Mouse (Mus musculus): ENCODE measurements around the gene Gm20388. TPM values are rescaled to one million over a fixed set of nuclear protein-coding genes. Genes with fewer than 3 reads are reported as not detected.
"Not testable (repeated sequence)": the region's sequence is repeated elsewhere in the genome, so short reads cannot be mapped to it uniquely, and the experiment has no call there.

Gm20388 gene
- polyA plus RNA-seq, 1 experiment from 2014 or later, result 3.6 TPM

DNA sequence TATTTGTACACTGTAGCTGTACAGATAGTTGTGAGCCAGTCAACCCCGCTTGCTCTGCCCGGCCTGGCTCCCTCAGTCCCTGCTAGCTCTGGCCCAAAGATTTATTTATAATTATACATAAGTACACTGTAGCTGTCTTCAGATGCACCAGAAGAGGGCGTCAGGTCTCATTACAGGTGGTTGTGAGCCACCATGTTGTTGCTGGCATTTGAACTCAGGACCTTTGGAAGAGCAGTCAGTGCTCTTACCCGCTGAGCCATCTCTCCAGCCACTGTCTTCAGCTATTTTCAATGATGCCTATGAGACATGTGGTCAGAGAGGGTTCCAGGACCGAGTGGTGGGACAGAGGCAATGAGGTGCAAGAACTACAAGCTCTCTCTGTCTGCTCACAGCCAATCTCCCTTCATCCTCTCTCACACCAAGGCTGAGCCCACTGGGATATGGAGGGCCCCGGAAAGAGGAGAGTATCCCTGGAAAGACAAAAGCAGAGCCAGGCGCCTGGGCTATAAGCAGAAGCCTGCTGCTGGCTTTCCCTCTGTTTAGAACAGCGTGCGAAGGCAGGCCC lies 1757.4 kb downstream of the Gm20388 start:
- not testable (repeated sequence) for H3K27me3 ChIP-seq (replicated peaks; ENCODE audit: low read depth, poor library complexity, severe bottlenecking); H3K36me3 ChIP-seq (replicated peaks); DNase-seq (ENCODE audit: low spot score); H3K9me3 ChIP-seq; H3K4me3 ChIP-seq
- H3K4me1 ChIP-seq, result peaks cover 40% of the 10 kb centered on the region
- H3K27ac ChIP-seq (replicated peaks), result peak overlapping the region; percentile 70
- 75% methylated on average over 9 of the region's 9 CpGs for WGBS

DNA sequence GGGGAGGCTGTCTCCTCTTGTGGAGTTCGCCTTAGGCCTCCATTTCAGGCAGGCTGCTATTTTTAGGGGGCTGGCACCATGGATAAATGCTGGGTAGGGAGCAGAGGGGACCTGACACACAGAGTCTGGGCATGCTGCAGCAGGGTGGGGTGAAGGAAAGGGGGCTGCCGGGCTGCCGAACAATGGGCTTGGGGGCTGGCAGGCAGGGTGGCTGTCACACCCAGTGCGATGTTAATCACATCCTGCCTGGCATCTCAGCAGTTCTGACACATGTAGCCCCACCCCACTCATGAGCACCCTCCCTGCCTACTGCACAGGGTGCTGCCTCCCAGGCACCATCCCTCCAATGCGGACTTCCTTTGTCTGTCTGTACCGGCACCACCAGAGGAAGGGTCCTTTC lies 1757.9 kb downstream of the Gm20388 start:
- H3K27ac ChIP-seq (replicated peaks), result peak overlapping the region; percentile 70
- H3K9me3 ChIP-seq, result no peaks in the 10 kb centered on the region
- H3K4me3 ChIP-seq, result no peak overlapping the region
- H3K4me1 ChIP-seq, result peaks cover 42% of the 10 kb centered on the region
- WGBS, result 41% methylated on average over 6 of the region's 6 CpGs
- no peaks in the 10 kb centered on the region for H3K36me3 ChIP-seq (replicated peaks)
- no peaks in the 10 kb centered on the region; the same call in 1 of the 2 replicates for H3K27me3 ChIP-seq (replicated peaks; ENCODE audit: low read depth, poor library complexity, severe bottlenecking)
- DNase-seq (ENCODE audit: low spot score), result no peak

DNA sequence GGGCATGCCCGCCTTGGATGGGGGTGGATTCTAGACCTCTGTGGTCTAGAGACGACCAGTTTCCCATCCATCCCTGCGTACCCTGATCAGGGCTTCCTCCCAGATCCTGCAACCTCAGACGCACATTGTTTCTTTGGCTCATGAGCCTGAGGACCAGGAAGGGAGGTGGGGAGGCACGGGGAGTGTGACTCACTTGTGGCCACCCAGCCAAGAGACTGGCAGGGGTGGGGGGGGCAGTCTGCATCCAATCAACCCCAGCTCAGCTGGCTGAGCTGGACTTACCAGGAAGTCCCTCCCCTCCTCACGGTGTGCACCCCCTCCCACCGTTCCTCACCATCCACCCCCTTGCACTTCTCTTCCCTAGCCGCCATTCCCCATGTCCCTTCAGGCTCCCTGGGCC lies 1758.6 kb downstream of the Gm20388 start:
- peak overlapping the region; percentile 70 for H3K27ac ChIP-seq (replicated peaks)
- 9% methylated on average over 8 of the region's 8 CpGs for WGBS
- H3K4me1 ChIP-seq, result peaks cover 40% of the 10 kb centered on the region
- 0 out of 2 replicates have a peak overlapping the region, but pooled peaks have one; percentile 15 for H3K4me3 ChIP-seq
- DNase-seq (ENCODE audit: low spot score), result peak; percentile 70
- H3K36me3 ChIP-seq (replicated peaks), result no peaks in the 10 kb centered on the region
- no peaks in the 10 kb centered on the region; the same call in 1 of the 2 replicates for H3K27me3 ChIP-seq (replicated peaks; ENCODE audit: low read depth, poor library complexity, severe bottlenecking)
- H3K9me3 ChIP-seq, result no peaks in the 10 kb centered on the region

DNA sequence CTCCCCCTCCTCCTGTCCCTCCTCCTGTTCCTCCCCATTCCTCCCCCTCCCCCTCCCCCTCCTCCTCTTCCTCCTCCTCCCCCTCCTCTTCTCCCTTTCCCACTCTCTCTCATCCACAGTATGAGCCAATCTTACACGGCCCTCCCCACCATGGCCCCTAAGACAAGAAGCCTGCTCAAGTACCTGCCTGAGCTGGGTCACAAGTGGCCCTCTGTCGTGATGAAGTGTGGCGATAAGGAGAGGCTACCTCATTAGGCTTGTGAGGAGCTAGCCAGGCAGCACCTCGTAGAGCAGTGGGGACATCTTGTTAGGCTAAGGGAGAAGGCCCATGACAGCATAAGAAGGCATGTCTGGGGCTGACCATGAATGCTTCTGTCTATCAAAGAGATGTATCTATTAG lies 1762.5 kb downstream of the Gm20388 start:
- no peaks in the 10 kb centered on the region for H3K9me3 ChIP-seq
- WGBS, result 73% methylated on average over 4 of the region's 4 CpGs
- no peak overlapping the region for H3K4me3 ChIP-seq
- H3K27me3 ChIP-seq (replicated peaks; ENCODE audit: low read depth, poor library complexity, severe bottlenecking), result no peaks in the 10 kb centered on the region; the same call in 1 of the 2 replicates
- no peaks in the 10 kb centered on the region for H3K36me3 ChIP-seq (replicated peaks)
- no peak for DNase-seq (ENCODE audit: low spot score)
- peaks cover 27% of the 10 kb centered on the region for H3K4me1 ChIP-seq
- no peak overlapping the region for H3K27ac ChIP-seq (replicated peaks)

GRCm38 (mm10) chr8:121673917-121674316 lies 1763.3 kb downstream of the Gm20388 start:
- WGBS, result 79% methylated on average over 5 of the region's 5 CpGs

GRCm38 (mm10) chr8:121674524-121674923 lies 1763.9 kb downstream of the Gm20388 start:
- no peak for DNase-seq (ENCODE audit: low spot score)
- Histone ChIP-seq H3K4me3 (no peak overlapping the region), H3K36me3 (replicated peaks) (no peaks in the 10 kb centered on the region), H3K27me3 (replicated peaks; ENCODE audit: low read depth, poor library complexity, severe bottlenecking) (no peaks in the 10 kb centered on the region), H3K9me3 (no peaks in the 10 kb centered on the region), H3K4me1 (peaks cover 14% of the 10 kb centered on the region), H3K27ac (replicated peaks) (no peak overlapping the region)
- 58% methylated on average over 5 of the region's 5 CpGs for WGBS

More at GRCm38 (mm10) chr8:121673917-121674316, 1763.3 kb downstream of the Gm20388 start:
- Histone ChIP-seq H3K27ac (replicated peaks) (no peak overlapping the region), H3K9me3 (no peaks in the 10 kb centered on the region), H3K27me3 (replicated peaks; ENCODE audit: low read depth, poor library complexity, severe bottlenecking) (no peaks in the 10 kb centered on the region), H3K4me1 (peaks cover 20% of the 10 kb centered on the region), H3K36me3 (replicated peaks) (no peaks in the 10 kb centered on the region), H3K4me3 (no peak overlapping the region)
- DNase-seq (ENCODE audit: low spot score), result no peak

DNA sequence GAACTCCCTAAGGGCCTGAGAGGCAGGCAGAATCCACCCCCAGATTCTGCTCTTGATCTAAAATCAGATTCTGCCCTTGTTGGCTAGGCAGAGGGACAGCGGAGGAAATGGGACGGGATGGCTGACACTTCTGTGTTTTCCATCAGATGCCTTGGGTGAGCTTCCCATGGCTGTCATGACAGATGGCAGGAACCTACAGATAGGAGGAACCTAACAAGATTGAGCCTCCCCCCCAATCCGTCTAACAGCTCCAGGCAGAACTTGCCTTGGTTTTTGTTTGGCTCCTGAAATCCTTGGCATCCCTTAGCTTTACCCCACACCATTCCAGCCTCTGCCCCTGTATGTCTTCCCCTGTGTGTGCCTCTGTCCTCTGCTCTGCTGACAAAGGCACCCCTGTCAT lies 1764.5 kb downstream of the Gm20388 start:
- peaks cover 12% of the 10 kb centered on the region for H3K4me1 ChIP-seq
- H3K27me3 ChIP-seq (replicated peaks; ENCODE audit: low read depth, poor library complexity, severe bottlenecking), result no peaks in the 10 kb centered on the region
- no peak overlapping the region for H3K4me3 ChIP-seq
- H3K27ac ChIP-seq (replicated peaks), result no peak overlapping the region
- 79% methylated on average over 3 of the region's 3 CpGs for WGBS
- H3K9me3 ChIP-seq, result no peaks in the 10 kb centered on the region
- DNase-seq (ENCODE audit: low spot score), result no peak
- H3K36me3 ChIP-seq (replicated peaks), result no peaks in the 10 kb centered on the region

DNA sequence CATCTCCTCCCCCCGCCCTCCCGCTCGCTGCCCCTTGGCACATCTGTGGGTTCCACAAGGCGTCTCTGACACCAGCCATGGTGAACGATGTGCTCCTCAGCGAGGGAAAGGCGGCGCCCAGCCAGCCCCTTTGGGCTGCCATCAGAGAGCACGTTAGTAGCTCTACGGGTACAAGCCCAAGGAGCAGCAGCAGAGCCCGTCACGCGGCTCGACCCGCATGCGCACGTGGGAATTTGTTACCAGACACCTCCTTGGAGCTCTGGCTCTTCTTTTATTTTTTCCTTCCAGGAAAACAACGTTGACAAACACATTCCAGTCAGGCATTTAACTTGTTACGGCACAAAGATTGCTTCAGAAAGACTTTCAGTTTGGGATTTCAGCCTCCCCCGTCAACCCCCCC lies 1765.1 kb downstream of the Gm20388 start:
- H3K4me1 ChIP-seq, result peaks cover 12% of the 10 kb centered on the region
- WGBS, result 55% methylated on average over 20 of the region's 20 CpGs

DNA sequence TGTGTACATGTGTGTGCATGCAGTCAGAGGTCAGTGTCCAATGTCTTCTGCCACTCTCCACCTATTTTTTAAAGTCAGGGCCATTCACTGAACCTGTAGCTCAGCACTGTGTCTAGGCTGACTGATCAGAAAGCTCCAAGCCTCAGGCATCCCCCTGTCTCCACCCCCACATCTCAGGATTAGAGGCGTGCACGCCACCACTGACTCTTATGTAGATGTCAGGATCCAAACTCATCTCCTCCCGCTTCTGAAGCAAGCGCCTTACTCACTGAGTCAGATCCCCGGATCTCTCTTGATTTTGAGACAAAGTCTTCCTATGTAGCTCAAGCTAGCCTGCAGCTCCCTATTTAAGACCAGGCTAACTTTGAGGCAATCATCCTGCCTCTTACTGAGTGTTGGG lies 1768.1 kb downstream of the Gm20388 start:
- Histone ChIP-seq H3K4me3 (no peak overlapping the region), H3K9me3 (no peaks in the 10 kb centered on the region), H3K36me3 (replicated peaks) (no peaks in the 10 kb centered on the region), H3K4me1 (peaks cover 7% of the 10 kb centered on the region), H3K27ac (replicated peaks) (no peak overlapping the region), H3K27me3 (replicated peaks; ENCODE audit: low read depth, poor library complexity, severe bottlenecking) (no peaks in the 10 kb centered on the region)
- WGBS, result 60% methylated on average over 5 of the region's 5 CpGs
- DNase-seq (ENCODE audit: low spot score), result no peak

More for the DNA sequence above, 1765.1 kb downstream of the Gm20388 start:
- Histone ChIP-seq H3K27me3 (replicated peaks; ENCODE audit: low read depth, poor library complexity, severe bottlenecking) (no peaks in the 10 kb centered on the region), H3K27ac (replicated peaks) (no peak overlapping the region), H3K36me3 (replicated peaks) (no peaks in the 10 kb centered on the region), H3K9me3 (no peaks in the 10 kb centered on the region), H3K4me3 (no peak overlapping the region)
- no peak for DNase-seq (ENCODE audit: low spot score)

GRCm38 (mm10) chr8:121680896-121681295 lies 1770.3 kb downstream of the Gm20388 start:
- H3K9me3 ChIP-seq, result no peaks in the 10 kb centered on the region
- H3K36me3 ChIP-seq (replicated peaks), result no peaks in the 10 kb centered on the region
- H3K4me3 ChIP-seq, result no peak overlapping the region
- DNase-seq (ENCODE audit: low spot score), result no peak
- H3K4me1 ChIP-seq, result peaks cover 6% of the 10 kb centered on the region
- H3K27me3 ChIP-seq (replicated peaks; ENCODE audit: low read depth, poor library complexity, severe bottlenecking), result no peaks in the 10 kb centered on the region
- WGBS, result 87% methylated on average over 4 of the region's 4 CpGs
- H3K27ac ChIP-seq (replicated peaks), result no peak overlapping the region

DNA sequence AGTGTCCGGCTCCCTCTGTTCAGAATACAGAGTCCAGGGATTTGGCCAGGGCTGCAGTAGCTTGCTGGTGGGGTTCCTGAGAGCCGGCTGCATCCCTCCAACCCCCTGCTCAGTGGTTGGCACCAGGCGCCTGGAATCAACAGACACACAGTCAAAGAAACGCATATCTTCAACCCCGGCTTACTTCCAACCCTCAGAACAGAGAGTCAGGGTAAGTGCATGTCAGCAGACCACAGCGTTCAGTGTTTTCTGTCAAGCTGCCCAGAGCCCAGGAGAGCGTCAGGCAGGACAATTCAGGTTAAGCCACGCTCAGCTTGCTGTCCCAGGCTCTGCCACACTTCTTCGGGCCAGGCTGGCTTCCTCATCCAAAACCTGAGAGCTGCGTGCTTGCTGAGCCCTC lies 1770.8 kb downstream of the Gm20388 start:
- H3K9me3 ChIP-seq, result no peaks in the 10 kb centered on the region
- no peak overlapping the region for H3K27ac ChIP-seq (replicated peaks)
- H3K4me3 ChIP-seq, result no peak overlapping the region
- no peaks in the 10 kb centered on the region for H3K36me3 ChIP-seq (replicated peaks)
- DNase-seq (ENCODE audit: low spot score), result no peak
- WGBS, result 57% methylated on average over 10 of the region's 10 CpGs
- peaks cover 9% of the 10 kb centered on the region for H3K4me1 ChIP-seq
- no peaks in the 10 kb centered on the region for H3K27me3 ChIP-seq (replicated peaks; ENCODE audit: low read depth, poor library complexity, severe bottlenecking)

DNA sequence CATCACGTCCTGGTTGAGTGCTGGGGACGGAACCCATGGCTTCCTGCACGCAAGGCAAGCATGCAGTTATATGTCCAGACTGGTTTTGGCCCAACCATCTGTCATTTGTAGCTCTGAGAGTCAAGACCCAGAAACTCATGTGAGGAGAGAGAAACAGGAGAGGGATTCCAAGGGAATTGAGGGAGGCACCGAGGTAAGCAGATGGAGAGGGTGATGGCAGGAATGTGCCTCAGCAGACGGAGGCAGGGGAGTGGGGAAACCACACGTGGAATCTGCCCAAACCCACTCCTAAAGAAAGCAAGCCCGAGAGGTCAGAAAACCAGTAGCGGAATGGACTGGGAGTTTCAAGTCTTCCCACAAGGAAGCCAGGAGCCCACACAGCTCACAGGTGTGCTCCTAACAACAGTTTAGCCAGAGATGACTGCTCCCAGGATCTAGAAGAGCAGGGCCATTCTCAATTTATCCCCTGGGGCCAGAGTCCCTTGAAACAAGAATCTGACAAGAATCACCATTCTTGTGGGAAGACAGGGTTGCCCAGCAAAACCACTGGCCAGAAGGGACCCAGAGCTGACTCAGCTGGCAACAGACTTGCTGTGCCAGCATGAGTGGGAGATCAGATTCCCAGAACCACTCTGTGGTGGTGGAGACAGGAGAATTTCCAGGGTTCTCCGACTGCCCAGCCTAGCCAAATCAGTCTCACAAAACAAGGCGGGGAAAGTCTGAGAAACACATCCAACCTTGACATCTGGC lies 1772.6 kb downstream of the Gm20388 start:
- H3K27me3 ChIP-seq (replicated peaks; ENCODE audit: low read depth, poor library complexity, severe bottlenecking), result no peaks in the 10 kb centered on the region
- no peaks in the 10 kb centered on the region for H3K36me3 ChIP-seq (replicated peaks)
- H3K4me3 ChIP-seq, result no peak overlapping the region
- no peak overlapping the region for H3K27ac ChIP-seq (replicated peaks)
- WGBS, result 75% methylated on average over 10 of the region's 10 CpGs
- DNase-seq (ENCODE audit: low spot score), result no peak
- H3K4me1 ChIP-seq, result peaks cover 25% of the 10 kb centered on the region
- H3K9me3 ChIP-seq, result no peaks in the 10 kb centered on the region

DNA sequence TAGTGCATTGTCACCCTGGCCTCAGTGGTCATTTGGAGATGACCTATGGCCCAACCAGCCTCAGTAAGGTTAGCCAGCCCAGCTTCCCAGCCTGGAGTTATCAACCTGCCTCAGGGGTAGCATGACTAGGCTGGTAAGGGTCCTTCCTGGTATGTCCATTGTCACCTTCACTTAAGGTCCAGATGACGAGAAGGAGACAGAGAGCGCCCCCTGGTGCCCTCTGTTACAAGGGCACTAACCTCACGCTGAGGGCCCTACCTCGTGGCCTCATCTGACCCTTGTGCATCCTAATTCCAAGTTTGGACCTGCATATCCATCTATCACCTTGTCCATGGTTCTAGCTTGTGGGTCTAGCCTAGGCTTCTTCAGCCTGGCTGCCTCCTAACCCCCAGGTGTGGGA lies 1774.8 kb downstream of the Gm20388 start:
- H3K4me1 ChIP-seq, result peaks cover 37% of the 10 kb centered on the region
- H3K9me3 ChIP-seq, result no peaks in the 10 kb centered on the region
- no peaks in the 10 kb centered on the region for H3K36me3 ChIP-seq (replicated peaks)
- no peak overlapping the region for H3K27ac ChIP-seq (replicated peaks)
- 0 out of 2 replicates have a peak, but pooled peaks cover 5% of the 10 kb centered on the region for H3K27me3 ChIP-seq (replicated peaks; ENCODE audit: low read depth, poor library complexity, severe bottlenecking)
- DNase-seq (ENCODE audit: low spot score), result peak; percentile 59
- H3K4me3 ChIP-seq, result no peak overlapping the region
- WGBS, result 22% methylated on average over 4 of the region's 4 CpGs

Measured in embryonic facial prominence, embryonic 10.5 days (tissue).